ENCODE assay signal across 7 mouse cellular contexts in genomic region chr4:137047840-137048549, GRCm38 (mm10). TPM values are rescaled to one million over a fixed set of nuclear protein-coding genes. Genes with fewer than 3 reads are reported as not detected.
DNase-seq lines count a peak whose midpoint lies in the region; ATAC-seq lines count a peak whose summit lies in the region.

No protein-coding gene starts in this region.

- H3K4me1 ChIP-seq in lung, embryonic 15.5 days: peaks cover 24% of the 10 kb centered on the region
- H3K4me1 ChIP-seq in hindbrain, embryonic 12.5 days: peaks cover 20% of the 10 kb centered on the region
- peaks cover 18% of the 10 kb centered on the region for H3K4me1 ChIP-seq in liver, embryonic 15.5 days (replicated peaks)
- H3K4me1 ChIP-seq in stomach, embryonic 15.5 days: peaks cover 15% of the 10 kb centered on the region

- no peak for DNase-seq in lung, postnatal 25 days (ENCODE audit: low spot score)
- no peak for DNase-seq in urinary bladder, postnatal 25 days (ENCODE audit: low spot score)

- peak overlapping the region; percentile 85 for H3K4me3 ChIP-seq in lung, embryonic 15.5 days
- H3K4me3 ChIP-seq in hindbrain, embryonic 12.5 days: peak overlapping the region; percentile 82
- H3K4me3 ChIP-seq in liver, embryonic 15.5 days (replicated peaks): peak overlapping the region; percentile 88
- H3K4me3 ChIP-seq in stomach, embryonic 15.5 days (replicated peaks): peak overlapping the region; percentile 90

- H3K4me2 ChIP-seq in lung, embryonic 15.5 days: peak overlapping the region; percentile 84
- H3K4me2 ChIP-seq in hindbrain, embryonic 12.5 days (replicated peaks): peak overlapping the region; percentile 79
- H3K4me2 ChIP-seq in liver, embryonic 15.5 days: peak overlapping the region; percentile 83
- peak overlapping the region; percentile 80 for H3K4me2 ChIP-seq in stomach, embryonic 15.5 days

- peak; percentile 73 for ATAC-seq in lung, embryonic 15.5 days (ENCODE audit: borderline replicate concordance, extremely low read depth, low FRiP score, low TSS enrichment)
- ATAC-seq in common myeloid progenitor, adult 5-6 weeks (replicated peaks; ENCODE audit: low read depth, poor library complexity, severe bottlenecking): 0 out of 2 replicates have a peak, but pooled peaks have one; percentile 16
- ATAC-seq in hindbrain, embryonic 12.5 days (ENCODE audit: low FRiP score): peak; percentile 89
- ATAC-seq in liver, embryonic 15.5 days (ENCODE audit: insufficient read depth): peak; percentile 79
- peak; percentile 63; the same call in 1 of the 2 replicates for ATAC-seq in stomach, embryonic 15.5 days (ENCODE audit: insufficient read depth, low FRiP score, low read depth)

- peak overlapping the region; percentile 73 for H3K9ac ChIP-seq in lung, embryonic 15.5 days
- H3K9ac ChIP-seq in hindbrain, embryonic 12.5 days: peak overlapping the region; percentile 80
- peak overlapping the region; percentile 70 for H3K9ac ChIP-seq in liver, embryonic 15.5 days
- peak overlapping the region; percentile 81 for H3K9ac ChIP-seq in stomach, embryonic 15.5 days

- WGBS in lung, embryonic 15.5 days: under 1% methylated on average over 52 of the region's 52 CpGs
- WGBS in hindbrain, embryonic 12.5 days: under 1% methylated on average over 46 of the region's 52 CpGs
- under 1% methylated on average over 52 of the region's 52 CpGs for WGBS in liver, embryonic 15.5 days (ENCODE audit: insufficient replicate concordance)
- WGBS in stomach, embryonic 15.5 days: under 1% methylated on average over 52 of the region's 52 CpGs

- H3K9me3 ChIP-seq in lung, embryonic 15.5 days: no peaks in the 10 kb centered on the region
- H3K9me3 ChIP-seq in hindbrain, embryonic 12.5 days (replicated peaks): peaks cover 7% of the 10 kb centered on the region; the same call in 1 of the 2 replicates
- H3K9me3 ChIP-seq in liver, embryonic 15.5 days (replicated peaks): no peaks in the 10 kb centered on the region
- H3K9me3 ChIP-seq in stomach, embryonic 15.5 days: no peaks in the 10 kb centered on the region

- no peaks in the 10 kb centered on the region for H3K36me3 ChIP-seq in lung, embryonic 15.5 days
- H3K36me3 ChIP-seq in hindbrain, embryonic 12.5 days: no peaks in the 10 kb centered on the region
- no peaks in the 10 kb centered on the region for H3K36me3 ChIP-seq in liver, embryonic 15.5 days (replicated peaks)
- no peaks in the 10 kb centered on the region for H3K36me3 ChIP-seq in stomach, embryonic 15.5 days

- peaks cover 32% of the 10 kb centered on the region for H3K27me3 ChIP-seq in lung, embryonic 15.5 days
- peaks cover 35% of the 10 kb centered on the region for H3K27me3 ChIP-seq in hindbrain, embryonic 12.5 days
- peaks cover 29% of the 10 kb centered on the region; the same call in 1 of the 2 replicates for H3K27me3 ChIP-seq in liver, embryonic 15.5 days
- peaks cover 18% of the 10 kb centered on the region for H3K27me3 ChIP-seq in stomach, embryonic 15.5 days (replicated peaks)

- peak overlapping the region; percentile 46 for H3K27ac ChIP-seq in lung, embryonic 15.5 days
- peak overlapping the region; percentile 87 for H3K27ac ChIP-seq in hindbrain, embryonic 12.5 days
- H3K27ac ChIP-seq in liver, embryonic 15.5 days (replicated peaks): peak overlapping the region; percentile 48; the same call in 1 of the 2 replicates
- peak overlapping the region; percentile 66; the same call in 1 of the 2 replicates for H3K27ac ChIP-seq in stomach, embryonic 15.5 days

RNA-seq across cellular contexts. Expression of gene Zbtb40, which starts 0.6 kb away (rescaled TPM):
- polyA plus RNA-seq in lung, embryonic 15.5 days (2015; fragmentation: Nextera tagmentation; extraction: Ambion mirVana): 4.1 and 5.1 TPM in 2 replicates
- 6.6 and 9.9 TPM in 2 replicates for total RNA-seq in common myeloid progenitor, adult 5-6 weeks (2017)
- 6.0 and 7.2 TPM in 2 replicates for polyA plus RNA-seq in hindbrain, embryonic 12.5 days (2016; fragmentation: Nextera tagmentation; extraction: Ambion mirVana)
- 1.0 and 1.5 TPM in 2 replicates for polyA plus RNA-seq in liver, embryonic 15.5 days (2015; fragmentation: Nextera tagmentation; extraction: Ambion mirVana)
- 3.5 and 3.9 TPM in 2 replicates for polyA plus RNA-seq in stomach, embryonic 15.5 days (2015; fragmentation: Nextera tagmentation; extraction: Ambion mirVana)

Comparison
In these comparisons a context has a peak if more than half of its experiments do, and no peak if none do; other contexts are left out.
1. ATAC-seq: peak in every context shown above with its lines; median percentile 89 in hindbrain, embryonic 12.5 days; 79 in liver, embryonic 15.5 days; 73 in lung, embryonic 15.5 days; 63 in stomach, embryonic 15.5 days; 16 in common myeloid progenitor, adult 5-6 weeks.